Comparison of ENCODE assay signal across 16 mouse cellular contexts in the genomic region with DNA sequence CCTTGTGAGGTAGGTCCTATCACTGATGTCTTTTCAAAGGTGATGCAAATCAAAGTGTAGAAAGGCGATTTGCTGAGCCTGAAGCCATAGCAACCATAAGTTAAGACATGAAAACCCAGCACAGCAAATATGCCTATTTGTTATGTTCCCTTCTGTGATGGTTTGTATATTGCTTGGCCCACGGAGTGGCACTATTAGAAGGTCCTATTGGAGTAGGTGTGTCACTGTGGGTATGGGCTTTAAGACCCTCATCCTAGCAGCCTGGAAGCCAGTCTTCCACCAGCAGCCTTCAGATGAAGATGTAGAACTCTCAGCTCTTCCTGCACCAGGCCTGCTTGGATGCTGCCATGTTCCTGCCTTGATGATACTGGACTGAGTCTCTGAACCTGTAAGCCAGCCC.
"Had no signal": no experiment of that assay in that cellular context is flagged by ENCODE, and none has a peak within 500 bp of the region (broad histone marks: within the 10 kb centered on the region; RNA-seq: fewer than 3 reads in every experiment).

No protein-coding gene starts in this region.

- DNase-seq: retina, postnatal 1 day; right cerebral cortex, adult 18-20 months; right cerebral cortex, postnatal 14 days; right cerebral cortex, postnatal 25 days; right cerebral cortex, postnatal 4 days; spleen, adult 18-20 months; thymus, adult 18-20 months; thymus, adult 2 months; thymus, postnatal 14 days; thymus, postnatal 25 days; thymus, postnatal 36 days; thymus, postnatal 4 days had no signal

- H3K9ac ChIP-seq: neural tube, embryonic 13.5 days; neural tube, embryonic 15.5 days; stomach, embryonic 15.5 days had no signal

- H3K36me3 ChIP-seq: neural tube, embryonic 13.5 days; neural tube, embryonic 15.5 days; stomach, embryonic 15.5 days had no signal

- H3K4me2 ChIP-seq: neural tube, embryonic 13.5 days; neural tube, embryonic 15.5 days; stomach, embryonic 15.5 days had no signal

- H3K4me3 ChIP-seq: neural tube, embryonic 13.5 days; neural tube, embryonic 15.5 days; stomach, embryonic 15.5 days had no signal

- H3K9me3 ChIP-seq: neural tube, embryonic 13.5 days; neural tube, embryonic 15.5 days; stomach, embryonic 15.5 days had no signal

- H3K27ac ChIP-seq: neural tube, embryonic 13.5 days; neural tube, embryonic 15.5 days; stomach, embryonic 15.5 days; stomach, postnatal 0 days had no signal

- H3K27me3 ChIP-seq: neural tube, embryonic 13.5 days; neural tube, embryonic 15.5 days; stomach, embryonic 15.5 days had no signal

- H3K4me1 ChIP-seq: stomach, embryonic 15.5 days had no signal
